Mouse (Mus musculus): ENCODE results near the gene Gm49394. TPM values are rescaled to one million over a fixed set of nuclear protein-coding genes. Genes with fewer than 3 reads are reported as not detected.

Gm49394 gene
- not detected in 2 replicates for polyA plus RNA-seq (2012; rRNA removed)

GRCm38 (mm10) chr7:142669751-142670625 is at the start of gene Gm49394:
Gene Gm49394, minus strand, starts transcription at chr7:142669942.

GRCm38 (mm10) chr7:142666659-142667058 is 3.1 kb downstream of the Gm49394 start, which contains the start of gene Igf2:
Gene Igf2, minus strand, starts transcription at chr7:142666816.

Other genes with a start within 250 kb of the Gm49394 start
- gene Syt8, start 235.1 kb downstream of the Gm49394 start, polyA plus RNA-seq (2012; rRNA removed): 2.1 and 7.7 TPM in 2 replicates
- 6.2 and 8.1 TPM in 2 replicates for gene Tnni2, start 228.1 kb downstream of the Gm49394 start, polyA plus RNA-seq (2012; rRNA removed)
- gene Lsp1, start 209.1 kb downstream of the Gm49394 start, polyA plus RNA-seq (2012; rRNA removed): 134 and 175 TPM in 2 replicates
- gene Tnnt3, start 171.1 kb downstream of the Gm49394 start, polyA plus RNA-seq (2012; rRNA removed): 1.6 and 4.3 TPM in 2 replicates
- 19.4 and 24.4 TPM in 2 replicates for gene Mrpl23, start 137.3 kb downstream of the Gm49394 start, polyA plus RNA-seq (2012; rRNA removed)
- 43.7 and 48.8 TPM in 2 replicates for gene Igf2, start 3.1 kb downstream of the Gm49394 start, polyA plus RNA-seq (2012; rRNA removed)
- not detected in 2 replicates for gene Ins2, start 73.4 kb upstream of the Gm49394 start, polyA plus RNA-seq (2012; rRNA removed)